8 mouse cellular contexts compared by ENCODE assay signal in the genomic region with DNA sequence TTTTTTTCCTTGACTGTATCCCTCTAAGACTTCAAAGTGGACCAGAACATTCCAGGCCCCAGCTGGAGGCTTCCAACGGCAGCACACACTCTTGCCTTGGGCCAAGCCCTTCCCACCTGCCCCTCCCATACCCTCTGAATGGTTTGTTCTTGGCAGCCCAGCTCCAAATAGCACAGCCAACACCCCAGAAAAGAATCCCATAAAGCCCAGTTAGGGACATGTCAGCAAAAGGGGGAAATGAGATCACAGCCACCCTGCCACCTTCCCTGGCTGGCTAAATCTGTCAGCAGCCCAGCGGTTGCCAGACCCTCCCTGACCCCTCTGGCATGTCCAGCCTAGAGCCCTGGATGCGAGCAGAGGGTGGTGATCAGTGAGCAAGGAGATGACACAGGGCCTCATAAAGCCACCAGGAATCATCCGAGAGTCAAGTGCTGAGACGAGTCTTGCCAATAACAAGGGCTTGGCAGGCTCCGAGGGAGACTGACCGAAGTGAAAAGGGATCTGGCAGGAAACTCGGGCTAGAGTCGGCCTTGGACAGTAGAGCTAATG.
DNase-seq lines count a peak whose midpoint lies in the region; ATAC-seq and TF ChIP-seq lines count a peak whose summit lies in the region.

No protein-coding gene starts in this region.

- peak; percentile 90 for ATAC-seq in heart, postnatal 0 days (ENCODE audit: insufficient read depth, low read depth)

- peak overlapping the region; percentile 21; the same call in 1 of the 2 replicates for H3K4me2 ChIP-seq in heart, postnatal 0 days (ENCODE audit: low read depth, low read length)

- WGBS in cerebellum, adult 2 months = 12% methylated on average over 9 of the region's 9 CpGs
- WGBS in heart, postnatal 0 days = 21% methylated on average over 9 of the region's 9 CpGs

- TF ChIP-seq POLR2A in cerebellum, adult 2 months (IDR thresholded peaks at IDR 0.05; ENCODE audit: borderline replicate concordance, insufficient read depth, low read length) = no peak

- H3K9me3 ChIP-seq in heart, postnatal 0 days (replicated peaks; ENCODE audit: control insufficient read depth, low read length) = 0 out of 2 replicates have a peak, but pooled peaks cover 3% of the 10 kb centered on the region

- H3K27me3 ChIP-seq in cerebellum, adult 2 months (ENCODE audit: control insufficient read depth, insufficient read depth, low read length) = no peaks in the 10 kb centered on the region
- peaks cover 18% of the 10 kb centered on the region for H3K27me3 ChIP-seq in heart, postnatal 0 days (ENCODE audit: control insufficient read depth, insufficient read depth, low read length)

- TF ChIP-seq CTCF in layer of hippocampus, adult 2 months (conservative IDR thresholded peaks at IDR 0.05) = no peak
- no peak for TF ChIP-seq CTCF in cerebellum, adult 2 months (IDR thresholded peaks at IDR 0.05; ENCODE audit: borderline replicate concordance, insufficient read depth, low read depth, low read length)
- no peak for TF ChIP-seq CTCF in heart, postnatal 0 days (IDR thresholded peaks at IDR 0.05; ENCODE audit: low read depth)

- peaks cover 6% of the 10 kb centered on the region for H3K4me1 ChIP-seq in cerebellum, adult 2 months (ENCODE audit: control insufficient read depth, insufficient read depth, low read length)
- peaks cover 12% of the 10 kb centered on the region; the same call in 1 of the 2 replicates for H3K4me1 ChIP-seq in heart, postnatal 0 days (ENCODE audit: control insufficient read depth, insufficient read depth)

- H3K4me3 ChIP-seq in layer of hippocampus, adult 2 months = no peak overlapping the region
- no peak overlapping the region for H3K4me3 ChIP-seq in cerebellum, adult 2 months (replicated peaks; ENCODE audit: insufficient read depth, low read depth, low read length)
- no peak overlapping the region for H3K4me3 ChIP-seq in heart, postnatal 0 days (ENCODE audit: low read depth, low read length)

- H3K27ac ChIP-seq in layer of hippocampus, adult 2 months = no peak overlapping the region
- H3K27ac ChIP-seq in cerebellum, adult 2 months (ENCODE audit: insufficient read depth, low read length) = no peak overlapping the region
- peak overlapping the region; percentile 60 for H3K27ac ChIP-seq in heart, postnatal 0 days (ENCODE audit: low read depth)

- no peak for TF ChIP-seq EP300 in heart, postnatal 0 days (IDR thresholded peaks at IDR 0.05; ENCODE audit: low read depth)

- no peaks in the 10 kb centered on the region for H3K36me3 ChIP-seq in heart, postnatal 0 days (replicated peaks; ENCODE audit: control insufficient read depth, insufficient read depth, low read length)

- H3K9ac ChIP-seq in heart, postnatal 0 days (replicated peaks; ENCODE audit: low read depth, low read length) = no peak overlapping the region

- peak; percentile 11 for DNase-seq in layer of hippocampus, adult 9-11 months
- DNase-seq in layer of hippocampus, adult 2 months (ENCODE audit: low spot score in 2 of 2) = no peak
- DNase-seq in cerebellum, adult 2 months = peak; percentile 21 to 29
- DNase-seq in heart, postnatal 0 days (ENCODE audit: low spot score) = peak; percentile 67
- peak; percentile 95 for DNase-seq in skeletal muscle tissue, adult 2 months (ENCODE audit: low read depth, low spot score)
- DNase-seq in right cerebral cortex, postnatal 4 days = no peak
- DNase-seq in thymus, postnatal 25 days = no peak
- DNase-seq in layer of hippocampus, adult 9-10 months (ENCODE audit: low spot score) = no peak

Comparison
In these comparisons a context has a peak if more than half of its experiments do, and no peak if none do; other contexts are left out.
1. DNase-seq: peak in layer of hippocampus, adult 9-11 months (single experiment), cerebellum, adult 2 months (2 of 2), heart, postnatal 0 days (single experiment) and skeletal muscle tissue, adult 2 months (single experiment); none in layer of hippocampus, adult 2 months (0 of 2), right cerebral cortex, postnatal 4 days (single experiment), thymus, postnatal 25 days (single experiment) and layer of hippocampus, adult 9-10 months (single experiment).